Mouse (Mus musculus): ENCODE measurements around the gene Sec14l2. TPM values are rescaled to one million over a fixed set of nuclear protein-coding genes. Genes with fewer than 3 reads are reported as not detected.

The Sec14l2 gene
- total RNA-seq, 4 experiments from 2014 or later: 2.0 to 3.3 (median 2.4) TPM

GRCm38 (mm10) chr11:4098120-4098519 is 25.1 kb downstream of the Sec14l2 start:
- no peak for DNase-seq

- no peak for DNase-seq
These were observed 26.1 kb downstream of the Sec14l2 start for GRCm38 (mm10) chr11:4097091-4097621.

DNA sequence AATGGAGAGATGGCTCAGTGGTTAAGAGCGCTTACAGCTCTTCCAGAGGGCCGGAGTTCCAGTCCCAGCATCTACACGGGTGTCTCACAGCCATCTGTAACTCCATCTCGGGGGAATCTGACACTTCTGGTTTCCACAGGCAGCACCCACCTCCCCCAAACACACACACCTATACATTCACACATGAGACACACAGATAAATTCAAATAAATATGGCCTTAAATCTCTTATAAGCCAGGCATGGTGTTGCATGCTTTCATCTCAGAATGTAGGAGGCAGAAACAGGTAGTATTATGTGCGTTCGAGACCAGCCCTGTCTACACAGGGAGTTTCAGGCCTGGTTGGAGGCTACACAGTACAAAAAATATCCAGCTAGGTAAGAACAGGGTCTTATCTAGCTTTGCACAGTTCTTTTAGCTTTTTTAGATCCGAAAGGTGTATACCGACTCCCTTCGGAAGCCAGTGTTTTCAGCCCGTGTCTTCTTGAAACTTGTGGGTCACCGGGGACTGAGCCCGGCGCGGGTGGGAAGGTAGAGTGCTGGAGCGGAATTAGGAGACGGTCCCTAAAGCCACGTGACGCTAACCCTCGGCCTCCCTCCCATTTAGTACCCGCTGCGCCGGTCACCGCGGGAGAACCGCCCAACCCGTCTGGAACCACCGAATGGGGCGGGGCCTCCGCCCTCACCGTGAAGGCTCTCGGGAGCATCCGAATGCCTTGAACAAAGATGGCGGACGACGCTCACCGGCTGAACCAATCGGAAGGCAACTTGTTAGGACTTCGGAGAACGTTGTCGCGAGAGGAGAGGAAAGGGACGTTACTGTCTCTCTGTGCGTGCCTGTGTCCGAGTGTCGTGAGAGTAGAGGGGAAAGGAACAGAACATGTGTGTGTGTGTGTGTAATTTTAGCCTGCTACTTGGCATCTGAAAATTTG is 26.9 kb downstream of the Sec14l2 start:
- peak; percentile 99 for DNase-seq

GRCm38 (mm10) chr11:4095171-4096053 is 27.8 kb downstream of the Sec14l2 start, which contains the start of gene Mtfp1:
Mtfp1 (minus strand) TSS chr11:4095445.
- peak; percentile 50 for DNase-seq

DNA sequence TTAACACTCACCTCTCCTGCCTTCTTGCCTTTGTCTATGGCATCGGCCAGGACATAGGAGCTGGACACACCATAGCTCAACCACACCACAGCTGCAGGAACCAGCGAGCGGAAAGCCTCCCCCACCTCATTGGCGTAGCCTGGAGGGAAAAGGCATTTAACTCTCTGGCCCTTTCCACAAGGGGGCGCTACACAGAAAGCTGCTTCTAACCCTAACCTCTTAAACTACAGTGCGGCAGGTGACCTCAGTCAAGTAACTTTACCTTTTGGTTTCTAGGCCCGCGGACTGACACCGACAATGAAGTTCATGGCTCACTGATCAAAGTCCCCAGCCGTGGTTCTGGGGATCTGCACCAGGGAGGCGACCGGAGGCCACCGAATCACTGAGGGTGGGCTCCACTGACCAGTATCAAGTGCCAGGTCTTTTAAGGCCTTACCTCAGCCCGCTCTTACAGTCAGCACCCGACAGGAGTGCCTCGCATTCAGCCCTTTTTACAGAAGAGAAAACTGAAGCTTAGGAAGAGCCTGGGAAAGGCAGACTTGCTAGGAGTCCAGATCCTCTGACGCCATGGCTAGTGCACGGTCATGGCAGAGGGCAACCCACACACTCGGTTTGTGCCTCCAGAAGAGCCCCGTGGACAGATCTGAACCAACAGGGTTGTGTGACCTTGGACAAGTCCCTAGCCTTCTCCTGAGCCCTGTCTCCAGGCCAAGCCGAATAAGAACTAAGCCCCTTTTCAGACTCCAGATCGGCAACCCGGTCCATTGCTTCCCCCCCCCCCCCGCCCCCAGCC is 28.6 kb downstream of the Sec14l2 start:
- DNase-seq: peak; percentile 50

DNA sequence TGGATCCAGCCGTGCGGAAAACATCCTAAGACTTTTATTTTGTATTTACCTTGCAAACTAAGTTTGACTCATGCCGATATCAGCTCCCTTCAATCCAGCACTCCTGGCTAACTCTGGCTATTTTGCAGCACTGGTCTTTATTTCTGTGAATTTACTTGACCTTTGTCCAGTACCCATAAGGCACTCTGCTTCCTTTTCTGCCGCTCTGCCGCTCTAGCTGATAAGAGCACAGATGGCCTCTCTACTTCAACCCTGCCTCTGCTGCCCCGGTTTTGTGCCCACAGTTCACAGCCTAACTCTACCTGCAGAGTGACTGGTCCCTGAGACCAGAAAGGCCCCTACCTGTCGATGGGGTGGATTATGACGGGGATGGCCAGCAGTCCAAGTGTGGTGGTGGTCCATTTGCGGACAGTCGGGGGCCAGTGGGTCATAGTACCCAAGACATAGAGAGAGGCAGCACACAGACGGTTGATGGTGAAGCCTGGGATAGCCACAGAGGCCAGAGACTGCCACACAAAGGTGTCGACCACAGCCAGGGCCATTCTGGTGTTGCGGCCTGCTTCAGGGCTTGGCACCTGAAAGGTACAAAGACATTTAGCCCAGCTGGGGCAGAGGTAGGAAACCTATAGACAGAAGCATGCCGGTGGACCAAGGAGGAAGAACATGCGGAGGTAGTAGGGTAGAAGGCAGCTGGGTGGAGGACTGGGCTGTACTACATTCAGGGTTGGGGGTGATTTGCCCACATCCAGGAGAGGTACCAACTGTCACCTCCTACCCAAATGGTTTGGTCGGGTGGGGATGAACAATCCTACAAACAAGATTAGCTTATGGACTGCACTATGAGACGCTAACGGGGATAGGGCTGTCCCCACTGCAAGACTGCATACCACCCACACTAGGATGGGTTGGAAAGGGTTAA is 29.5 kb downstream of the Sec14l2 start:
- DNase-seq: no peak

- DNase-seq: no peak
These were observed 35.9 kb downstream of the Sec14l2 start for GRCm38 (mm10) chr11:4087267-4087666.

DNA sequence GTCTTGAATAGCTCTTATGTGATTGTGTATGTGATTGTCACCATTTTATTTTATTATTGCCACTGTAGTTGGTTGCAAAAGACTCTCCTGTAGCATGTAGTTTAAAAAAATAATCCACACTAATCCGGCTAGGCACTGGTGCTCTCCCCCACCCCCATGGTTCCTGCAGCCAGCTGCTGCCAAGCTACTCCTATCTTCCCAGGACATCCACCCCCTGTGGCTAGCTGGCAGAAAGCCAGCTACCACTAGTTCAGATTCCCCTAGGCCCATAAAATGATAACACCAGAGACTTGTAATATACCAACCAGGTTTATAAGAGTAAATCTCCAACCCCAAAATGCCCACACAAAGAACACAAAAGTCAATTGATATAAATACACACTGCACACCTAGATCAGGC is 37.0 kb downstream of the Sec14l2 start:
- no peak for DNase-seq

- DNase-seq: peak; percentile 24
These were observed 39.7 kb downstream of the Sec14l2 start for GRCm38 (mm10) chr11:4083316-4084078.

DNA sequence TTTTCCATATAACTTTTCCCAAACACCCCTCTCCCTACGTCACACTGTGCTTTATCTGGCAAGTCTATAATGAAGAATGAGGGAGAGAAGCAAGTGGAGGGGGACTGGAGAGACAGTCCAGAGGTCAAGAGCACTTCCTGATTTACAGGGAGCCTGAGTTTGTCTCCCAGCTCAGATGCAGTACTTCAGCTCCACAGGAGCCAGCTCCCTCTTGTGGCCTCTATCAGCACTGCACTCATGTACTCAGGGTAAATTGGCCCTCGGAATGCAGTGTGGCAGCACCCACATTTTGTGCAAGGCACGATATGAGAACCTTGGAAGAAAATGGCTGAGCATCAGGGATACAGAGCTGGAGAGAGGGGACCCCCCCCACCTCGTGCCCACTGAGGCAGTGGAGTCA is 43.0 kb downstream of the Sec14l2 start:
- no peak for DNase-seq

DNA sequence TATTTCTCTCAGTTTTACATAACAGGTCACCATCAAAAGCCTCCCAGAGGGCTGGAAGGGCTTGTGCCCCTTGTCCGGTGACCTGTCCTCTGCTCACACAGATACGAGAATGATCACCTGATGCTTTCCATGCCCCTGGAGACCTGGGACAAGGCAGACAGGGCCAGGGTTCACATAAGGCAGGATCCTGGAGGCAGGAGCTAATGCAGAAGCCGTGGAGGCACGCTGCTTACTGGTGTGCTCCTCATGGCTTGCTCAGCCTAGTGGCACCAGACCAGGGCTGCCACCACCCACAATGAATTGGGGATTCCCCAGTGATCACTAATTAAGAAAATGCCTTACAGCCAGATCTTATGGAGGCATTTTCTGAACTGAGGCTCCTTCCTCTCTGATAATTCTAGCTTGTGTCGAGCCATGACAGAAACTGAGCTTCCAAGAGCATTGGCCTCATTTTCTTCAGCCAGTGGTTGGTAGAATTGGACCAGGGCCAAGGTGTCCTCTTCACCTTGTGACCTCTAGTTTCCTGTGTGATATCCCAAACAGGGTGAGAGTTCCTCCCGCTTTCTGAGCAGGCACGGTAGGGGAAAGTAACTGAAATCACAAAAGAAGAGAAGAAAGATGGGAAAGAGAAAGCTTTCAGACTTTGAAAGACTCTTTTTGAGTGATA is 44.8 kb downstream of the Sec14l2 start:
- no peak for DNase-seq

DNA sequence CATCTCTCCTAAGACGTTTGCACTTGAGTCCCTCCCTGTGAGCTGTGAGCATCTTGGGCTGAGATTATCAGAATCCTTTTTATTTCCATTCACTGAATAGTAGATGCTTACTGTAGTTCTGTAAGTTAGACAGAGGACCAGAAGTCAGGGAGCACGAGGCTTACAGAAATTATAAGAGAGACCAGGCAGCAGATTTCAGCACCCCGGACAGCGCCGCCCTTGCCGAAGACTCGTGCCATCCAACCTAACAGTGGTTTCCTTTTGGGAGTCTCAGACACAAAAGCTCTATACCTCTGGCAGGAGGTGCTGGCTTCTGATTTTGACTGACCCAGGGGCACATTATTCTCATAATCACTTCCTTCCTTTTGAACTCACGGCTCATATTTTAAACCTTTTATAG is 46.6 kb downstream of the Sec14l2 start:
- DNase-seq: no peak

DNA sequence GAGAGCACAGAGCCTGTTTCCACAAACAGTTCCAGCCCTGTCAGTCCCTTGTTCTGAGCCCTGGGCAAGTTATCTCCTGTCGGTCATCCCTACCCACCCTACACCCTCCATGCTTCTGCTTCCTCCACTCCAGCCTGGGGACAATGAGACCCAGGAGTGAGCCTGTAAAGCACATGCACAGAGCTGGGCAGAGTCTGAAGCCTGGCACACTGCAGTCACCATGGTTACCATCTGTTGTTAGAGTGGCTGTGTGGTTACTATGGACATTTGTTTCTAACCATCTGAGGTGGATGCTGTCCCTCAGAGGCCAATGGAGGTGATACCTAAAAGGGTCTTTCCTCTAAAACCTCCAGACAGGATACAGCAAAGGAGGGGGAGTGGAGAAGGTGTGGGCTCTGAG is 53.6 kb downstream of the Sec14l2 start:
- DNase-seq: no peak

DNA sequence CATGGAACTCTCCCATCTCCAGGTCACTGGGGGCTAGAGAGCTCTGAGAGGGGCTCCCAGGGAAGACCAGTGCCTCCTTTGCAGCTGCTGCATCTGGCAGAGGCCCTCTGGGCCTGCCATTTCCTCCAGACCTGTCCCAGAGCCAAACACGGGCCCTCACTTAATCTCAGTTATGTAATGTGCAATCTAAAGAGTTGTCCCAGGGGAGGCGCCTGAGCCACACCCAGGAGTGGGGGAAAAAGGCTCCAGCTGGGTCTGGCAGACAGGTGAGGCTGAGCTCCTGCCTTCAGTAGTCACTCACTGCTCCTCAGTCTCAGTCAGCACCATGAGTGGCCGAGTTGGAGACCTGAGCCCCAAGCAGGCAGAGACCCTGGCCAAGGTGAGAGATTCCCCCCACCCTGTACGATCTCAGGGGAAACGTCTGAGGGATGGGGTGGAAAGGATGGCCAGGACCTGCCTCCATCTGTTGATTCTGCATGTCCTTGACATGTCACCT is 58.5 kb downstream of the Sec14l2 start, which contains the start of gene Sec14l3:
Gene Sec14l3, plus strand, starts transcription at position 215 of the 496 bp plus-strand sequence.
- DNase-seq: no peak

- DNase-seq: no peak
These were observed 60.2 kb downstream of the Sec14l2 start for GRCm38 (mm10) chr11:4062981-4063380.

- DNase-seq: no peak
These were observed 60.7 kb downstream of the Sec14l2 start for GRCm38 (mm10) chr11:4062523-4062922.

GRCm38 (mm10) chr11:4060866-4061575 is 62.2 kb downstream of the Sec14l2 start:
- DNase-seq: no peak

DNA sequence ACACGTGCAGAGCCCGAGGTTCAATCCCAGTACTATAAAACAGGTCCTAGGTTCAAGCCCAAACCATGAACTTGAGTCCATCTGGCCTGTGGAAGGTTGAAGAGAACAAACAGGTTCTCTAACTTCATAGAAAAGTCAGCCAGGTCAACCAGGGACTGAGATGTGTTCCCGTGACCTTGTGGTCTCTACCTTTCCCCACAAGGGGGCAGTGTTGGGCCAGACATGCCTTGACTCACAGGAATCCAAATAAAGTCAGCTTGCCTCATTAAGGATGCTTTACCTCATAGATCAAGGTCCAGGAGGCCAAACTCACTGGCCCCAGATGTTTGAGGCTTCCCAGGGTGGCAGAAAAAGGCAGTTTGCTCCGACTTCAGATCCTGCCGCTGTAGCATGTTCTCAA is 69.6 kb downstream of the Sec14l2 start:
- DNase-seq: peak; percentile 56

DNA sequence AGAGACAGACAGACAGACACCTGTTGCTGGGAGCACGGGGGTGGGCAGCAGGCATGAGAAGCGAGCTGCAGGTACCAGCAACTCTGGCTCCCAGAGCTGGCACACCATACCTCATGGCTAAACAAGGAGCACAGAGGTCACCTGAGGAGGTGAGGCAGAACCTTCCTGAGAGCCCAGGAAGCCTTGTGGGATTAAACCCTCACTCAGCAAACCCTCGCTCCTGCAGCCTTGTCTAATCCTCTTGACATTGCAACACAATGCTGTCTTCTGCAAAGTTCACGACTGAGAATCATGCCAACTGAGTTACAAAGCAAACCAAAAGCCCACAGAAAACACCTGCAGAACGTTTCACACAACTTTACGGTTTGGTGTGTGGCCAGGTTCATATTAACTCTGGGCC is 74.8 kb downstream of the Sec14l2 start:
- no peak for DNase-seq
